In genomic region chr10:130004104-130004503, GRCm38 (mm10) we compare ENCODE assay signal across 22 mouse cellular contexts. TPM values are rescaled to one million over a fixed set of nuclear protein-coding genes. Genes with fewer than 3 reads are reported as not detected.
DNase-seq lines count a peak whose midpoint lies in the region; TF ChIP-seq lines count a peak whose summit lies in the region.
"Not testable (repeated sequence)": the region's sequence is repeated elsewhere in the genome, so short reads cannot be mapped to it uniquely, and the experiment has no call there.
"Had no signal": no experiment of that assay in that cellular context is flagged by ENCODE, and none has a peak within 500 bp of the region (broad histone marks: within the 10 kb centered on the region; RNA-seq: fewer than 3 reads in every experiment).

No protein-coding gene starts in this region.

- not testable (repeated sequence) for H3K4me3 ChIP-seq in ES-Bruce4 (ENCODE audit: low read depth, low read length)
- H3K4me3 ChIP-seq in ES-E14 (ENCODE audit: insufficient read depth in 1 of 2, low read depth in 1 of 2, low read length in 2 of 2, poor library complexity in 1 of 2, severe bottlenecking in 1 of 2), result peak overlapping the region in 1 of 2 experiments; percentile 41; a peak in 2 of 4 replicates

- not testable (repeated sequence) for H3K27me3 ChIP-seq in ES-Bruce4 (ENCODE audit: control insufficient read depth, insufficient read depth, low read length, poor library complexity, severe bottlenecking)

- H3K9me3 ChIP-seq in ES-Bruce4 (replicated peaks; ENCODE audit: control insufficient read depth, insufficient read depth, low read length, poor library complexity, severe bottlenecking), result peaks cover 27% of the 10 kb centered on the region
- not testable (repeated sequence) for H3K9me3 ChIP-seq in ES-E14 (ENCODE audit: control insufficient read depth, insufficient read depth, low read depth, low read length)

- not testable (repeated sequence) for H3K4me1 ChIP-seq in ES-Bruce4 (ENCODE audit: control insufficient read depth, insufficient read depth, low read length); ES-E14 (ENCODE audit: control insufficient read depth in 2 of 2, insufficient read depth in 2 of 2, low read length in 2 of 2, poor library complexity in 1 of 2)

- TF ChIP-seq EP300 in ES-Bruce4 (IDR thresholded peaks at IDR 0.05; ENCODE audit: insufficient read depth, low read depth, low read length), result peak; percentile 75

- H3K36me3 ChIP-seq in ES-Bruce4 (ENCODE audit: control insufficient read depth, insufficient read depth, low read length, poor library complexity, severe bottlenecking); ES-E14 (ENCODE audit: control insufficient read depth, insufficient read depth, low read length, poor library complexity, severe bottlenecking): not testable (repeated sequence)

- not testable (repeated sequence) for TF ChIP-seq POLR2A in ES-Bruce4 (IDR thresholded peaks at IDR 0.05; ENCODE audit: insufficient read depth, low read length)

- DNase-seq in ES-CJ7 (ENCODE audit: low read depth, low spot score) (peak; percentile 94), ES-E14 (ENCODE audit: low read depth, low spot score) (peak; percentile 58), R1 (ENCODE audit: low read depth, low spot score) (peak; percentile 97), ZHBTc4 (ENCODE audit: low read depth, low spot score) (peak; percentile 94)

- in situ Hi-C loops in ES-E14 (cut with MboI; ENCODE audit: low sequenced_read_pairs in 2 of 2, unreplicated experiment in 2 of 2), result not testable (repeated sequence)

- not testable (repeated sequence) for TF ChIP-seq CTCF in ES-Bruce4 (IDR thresholded peaks at IDR 0.05; ENCODE audit: low read depth, low read length)

- not testable (repeated sequence) for H3K9ac ChIP-seq in ES-Bruce4 (ENCODE audit: low read depth, poor library complexity, severe bottlenecking); ES-E14 (ENCODE audit: insufficient read depth, low read depth, low read length, poor library complexity, severe bottlenecking)

- H3K27ac ChIP-seq in ES-Bruce4 (ENCODE audit: insufficient read depth, low read length) (peak overlapping the region; percentile 88; the same call in 1 of the 2 replicates), ES-E14 (ENCODE audit: insufficient read depth, low read depth, low read length, poor library complexity, severe bottlenecking) (peak overlapping the region; percentile 77)

TF ChIP-seq in ES-E14, 5 proteins besides CTCF, POLR2A, EP300 and RAD21:
- TF ChIP-seq HCFC1 (IDR thresholded peaks at IDR 0.05; ENCODE audit: borderline replicate concordance, insufficient read depth, low read length) (0 out of 2 replicates have a peak, but pooled peaks have one; percentile 38), CHD2 (IDR thresholded peaks at IDR 0.05; ENCODE audit: low read depth, low read length) (peak; percentile 74)

RNA-seq across cellular contexts. Expression of gene Olfr820, which starts 8.3 kb away (rescaled TPM):
- not detected in 2 replicates for polyA plus RNA-seq in ES-Bruce4 (2011; ENCODE audit: insufficient read depth, insufficient read length, low read depth, missing spikeins)
- total RNA-seq in ES-E14 (2012; rRNA removed), result not detected in 2 replicates
- total RNA-seq: adrenal gland, adult 18-20 months; adrenal gland, adult 2 months; adrenal gland, adult 8-10 months; adrenal gland, postnatal 10 days; adrenal gland, postnatal 14 days; adrenal gland, postnatal 25 days; adrenal gland, postnatal 36 days; adrenal gland, postnatal 4 days; CH12.LX; MEL had no signal
- polyA plus RNA-seq: activated CD4-positive, CD25-positive, alpha-beta regulatory T cell, adult 4 months; adrenal gland, adult 2 months; brain, embryonic 14.5 days; C2C12; CD4-positive, CD25-positive, alpha-beta regulatory T cell, adult 4 months; cerebellum, adult 2 months; G1E; Patski had no signal

RNA-seq across cellular contexts. Expression of gene Gm10310, which starts 19.2 kb away (rescaled TPM):
- not detected in 2 replicates for polyA plus RNA-seq in ES-Bruce4 (2011; ENCODE audit: insufficient read depth, insufficient read length, low read depth, missing spikeins)
- total RNA-seq in ES-E14 (2012; rRNA removed), result not detected in 2 replicates
- total RNA-seq: adrenal gland, adult 18-20 months; adrenal gland, adult 2 months; adrenal gland, adult 8-10 months; adrenal gland, postnatal 10 days; adrenal gland, postnatal 14 days; adrenal gland, postnatal 25 days; adrenal gland, postnatal 36 days; adrenal gland, postnatal 4 days; CH12.LX; MEL had no signal
- polyA plus RNA-seq: activated CD4-positive, CD25-positive, alpha-beta regulatory T cell, adult 4 months; adrenal gland, adult 2 months; brain, embryonic 14.5 days; C2C12; cerebellum, adult 2 months; G1E; Patski had no signal

RNA-seq across cellular contexts. Expression of gene Olfr821, which starts 26.0 kb away (rescaled TPM):
- polyA plus RNA-seq in ES-Bruce4 (2011; ENCODE audit: insufficient read depth, insufficient read length, low read depth, missing spikeins), result not detected in 2 replicates
- not detected in 2 replicates for total RNA-seq in ES-E14 (2012; rRNA removed)
- total RNA-seq: adrenal gland, adult 18-20 months; adrenal gland, adult 2 months; adrenal gland, adult 8-10 months; adrenal gland, postnatal 10 days; adrenal gland, postnatal 14 days; adrenal gland, postnatal 25 days; adrenal gland, postnatal 36 days; adrenal gland, postnatal 4 days; CH12.LX; G1E; MEL had no signal
- polyA plus RNA-seq: activated CD4-positive, CD25-positive, alpha-beta regulatory T cell, adult 4 months; adrenal gland, adult 2 months; brain, embryonic 14.5 days; C2C12; CD4-positive, CD25-positive, alpha-beta regulatory T cell, adult 4 months; cerebellum, adult 2 months; G1E; Patski had no signal

RNA-seq across cellular contexts. Expression of gene Olfr247, which starts 28.2 kb away (rescaled TPM):
- not detected in 2 replicates for polyA plus RNA-seq in ES-Bruce4 (2011; ENCODE audit: insufficient read depth, insufficient read length, low read depth, missing spikeins)
- total RNA-seq in ES-E14 (2012; rRNA removed), result not detected in 2 replicates
- total RNA-seq: adrenal gland, adult 18-20 months; adrenal gland, adult 2 months; adrenal gland, adult 8-10 months; adrenal gland, postnatal 10 days; adrenal gland, postnatal 14 days; adrenal gland, postnatal 25 days; adrenal gland, postnatal 36 days; adrenal gland, postnatal 4 days; CH12.LX; G1E; MEL had no signal
- polyA plus RNA-seq: activated CD4-positive, CD25-positive, alpha-beta regulatory T cell, adult 4 months; adrenal gland, adult 2 months; brain, embryonic 14.5 days; C2C12; CD4-positive, CD25-positive, alpha-beta regulatory T cell, adult 4 months; cerebellum, adult 2 months; G1E; Patski had no signal

RNA-seq across cellular contexts. Expression of gene Olfr819, which starts 37.0 kb away (rescaled TPM):
- not detected in 2 replicates for polyA plus RNA-seq in ES-Bruce4 (2011; ENCODE audit: insufficient read depth, insufficient read length, low read depth, missing spikeins)
- total RNA-seq in ES-E14 (2012; rRNA removed), result not detected in 2 replicates
- total RNA-seq: adrenal gland, adult 18-20 months; adrenal gland, adult 2 months; adrenal gland, adult 8-10 months; adrenal gland, postnatal 10 days; adrenal gland, postnatal 14 days; adrenal gland, postnatal 25 days; adrenal gland, postnatal 36 days; adrenal gland, postnatal 4 days; CH12.LX; MEL had no signal
- polyA plus RNA-seq: activated CD4-positive, CD25-positive, alpha-beta regulatory T cell, adult 4 months; adrenal gland, adult 2 months; brain, embryonic 14.5 days; C2C12; CD4-positive, CD25-positive, alpha-beta regulatory T cell, adult 4 months; cerebellum, adult 2 months; G1E; Patski had no signal
